In genomic region chr17:63053311-63053710, GRCm38 (mm10) we compare ENCODE assay signal across 17 mouse cellular contexts.
"Had no signal": no experiment of that assay in that cellular context is flagged by ENCODE, and none has a peak within 500 bp of the region (broad histone marks: within the 10 kb centered on the region; RNA-seq: fewer than 3 reads in every experiment).

No protein-coding gene starts in this region.

- H3K9me3 ChIP-seq: liver, embryonic 13.5 days; liver, embryonic 15.5 days; lung, embryonic 15.5 days; midbrain, embryonic 13.5 days; midbrain, embryonic 15.5 days; neural tube, embryonic 12.5 days; stomach, embryonic 15.5 days had no signal

- H3K27ac ChIP-seq: liver, embryonic 13.5 days; liver, embryonic 15.5 days; lung, embryonic 15.5 days; macrophage; midbrain, embryonic 13.5 days; midbrain, embryonic 15.5 days; neural tube, embryonic 12.5 days; stomach, embryonic 15.5 days; stomach, postnatal 0 days had no signal

- ATAC-seq: liver, postnatal 0 days; midbrain, embryonic 13.5 days; midbrain, embryonic 15.5 days had no signal

- H3K4me3 ChIP-seq: liver, embryonic 13.5 days; liver, embryonic 15.5 days; lung, embryonic 15.5 days; megakaryocyte, embryonic 14.5 days; midbrain, embryonic 13.5 days; midbrain, embryonic 15.5 days; neural tube, embryonic 12.5 days; stomach, embryonic 15.5 days had no signal

- H3K4me2 ChIP-seq: liver, embryonic 11.5 days; liver, embryonic 13.5 days; liver, embryonic 15.5 days; lung, embryonic 15.5 days; midbrain, embryonic 11.5 days; midbrain, embryonic 13.5 days; midbrain, embryonic 15.5 days; neural tube, embryonic 12.5 days; stomach, embryonic 15.5 days had no signal

- H3K36me3 ChIP-seq: liver, embryonic 13.5 days; liver, embryonic 15.5 days; lung, embryonic 15.5 days; midbrain, embryonic 15.5 days; neural tube, embryonic 12.5 days; stomach, embryonic 15.5 days had no signal

- H3K4me1 ChIP-seq: liver, embryonic 13.5 days; liver, embryonic 15.5 days; lung, embryonic 15.5 days; megakaryocyte, embryonic 14.5 days; stomach, embryonic 15.5 days had no signal

- H3K27me3 ChIP-seq: liver, embryonic 13.5 days; liver, embryonic 15.5 days; lung, embryonic 15.5 days; megakaryocyte, embryonic 14.5 days; midbrain, embryonic 13.5 days; midbrain, embryonic 15.5 days; neural tube, embryonic 12.5 days; stomach, embryonic 15.5 days had no signal

- H3K9ac ChIP-seq: liver, embryonic 13.5 days; liver, embryonic 15.5 days; liver, postnatal 0 days; lung, embryonic 15.5 days; midbrain, embryonic 13.5 days; midbrain, embryonic 15.5 days; neural tube, embryonic 12.5 days; stomach, embryonic 15.5 days had no signal

- DNase-seq: liver, embryonic 13.5 days; liver, postnatal 0 days; right cerebral cortex, postnatal 14 days; thymus, adult 2 months; thymus, postnatal 25 days; thymus, postnatal 4 days had no signal
